Mouse (Mus musculus): ENCODE measurements around the gene Nono. TPM values are rescaled to one million over a fixed set of nuclear protein-coding genes. Genes with fewer than 3 reads are reported as not detected.
"Not testable (repeated sequence)": the region's sequence is repeated elsewhere in the genome, so short reads cannot be mapped to it uniquely, and the experiment has no call there.

Nono gene
- polyA plus RNA-seq, 1 experiment = 90.6 TPM

GRCm38 (mm10) chrX:101481604-101482350 is 52.7 kb downstream of the Nono start:
- no peak overlapping the region for H3K27ac ChIP-seq (ENCODE audit: insufficient read depth, low read depth, low read length)
- no peak for DNase-seq
- TF ChIP-seq POLR2A (IDR thresholded peaks at IDR 0.05; ENCODE audit: low read depth, low read length) (no peak), CTCF (conservative IDR thresholded peaks at IDR 0.05; ENCODE audit: insufficient read depth, insufficient read length, low read depth, low read length) (no peak)
- H3K4me3 ChIP-seq (ENCODE audit: insufficient read depth, low read depth, low read length) = no peak overlapping the region
- H3K36me3 ChIP-seq (ENCODE audit: control insufficient read depth, insufficient read depth, low read length) = no peaks in the 10 kb centered on the region
- no peaks in the 10 kb centered on the region for H3K4me1 ChIP-seq (ENCODE audit: control insufficient read depth, insufficient read depth, low read length)
- 75% methylated on average over 6 of the region's 6 CpGs for WGBS
- H3K27me3 ChIP-seq (replicated peaks; ENCODE audit: control insufficient read depth, insufficient read depth, low read length) = no peaks in the 10 kb centered on the region

DNA sequence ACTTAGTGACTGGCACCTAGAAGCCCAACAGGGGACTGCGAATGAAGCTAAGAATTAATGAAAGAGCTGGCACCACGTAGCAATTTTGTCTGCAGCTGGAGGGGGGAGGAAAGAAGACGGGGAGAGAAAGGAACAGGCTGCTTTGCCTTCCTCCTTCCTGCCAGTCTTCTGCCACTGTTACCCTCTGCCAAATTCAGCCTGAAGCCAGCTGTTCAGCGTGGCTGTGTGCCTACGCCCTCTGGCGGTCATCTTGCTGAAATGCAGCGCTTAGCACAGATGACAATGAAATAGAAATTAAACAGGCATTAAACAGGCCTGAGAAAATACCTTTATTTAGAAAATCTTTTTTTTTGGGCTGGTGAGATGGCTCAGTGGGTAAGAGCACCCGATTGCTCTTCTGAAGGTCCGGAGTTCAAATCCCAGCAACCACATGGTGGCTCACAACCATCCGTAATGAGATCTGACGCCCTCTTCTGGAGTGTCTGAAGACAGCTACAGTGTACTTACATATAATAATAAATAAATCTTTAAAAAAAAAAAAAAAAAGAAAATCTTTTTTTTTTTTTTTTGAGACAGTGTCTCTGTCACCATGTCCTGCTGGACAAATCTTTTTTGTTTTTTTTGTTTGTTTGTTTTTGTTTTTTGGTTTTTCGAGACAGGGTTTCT is 57.5 kb downstream of the Nono start:
- H3K4me3 ChIP-seq (ENCODE audit: insufficient read depth, low read depth, low read length); H3K27me3 ChIP-seq (replicated peaks; ENCODE audit: control insufficient read depth, insufficient read depth, low read length); H3K36me3 ChIP-seq (ENCODE audit: control insufficient read depth, insufficient read depth, low read length); H3K4me1 ChIP-seq (ENCODE audit: control insufficient read depth, insufficient read depth, low read length); H3K27ac ChIP-seq (ENCODE audit: insufficient read depth, low read depth, low read length): not testable (repeated sequence)
- 27% methylated on average over 10 of the region's 12 CpGs for WGBS
- TF ChIP-seq CTCF (conservative IDR thresholded peaks at IDR 0.05; ENCODE audit: insufficient read depth, insufficient read length, low read depth, low read length) = peak; percentile 81
- DNase-seq = peak; percentile 49

Other genes starting within 250 kb of the Nono start
- gene Snx12, start 206.8 kb upstream of the Nono start, polyA plus RNA-seq (2012; rRNA removed) = 22.5 and 30.3 TPM in 2 replicates
- gene Foxo4, start 174.8 kb upstream of the Nono start, polyA plus RNA-seq (2012; rRNA removed) = 37.1 and 42.2 TPM in 2 replicates
- gene Gm614, start 165.3 kb upstream of the Nono start, polyA plus RNA-seq (2012; rRNA removed) = not detected in 2 replicates
- gene Il2rg, start 161.1 kb upstream of the Nono start, polyA plus RNA-seq (2012; rRNA removed) = 7.2 and 21.4 TPM in 2 replicates
- not detected in 2 replicates for gene Gm20489, start 160.3 kb upstream of the Nono start, polyA plus RNA-seq (2012; rRNA removed)
- 77.2 and 82.6 TPM in 2 replicates for gene Med12, start 155.3 kb upstream of the Nono start, polyA plus RNA-seq (2012; rRNA removed)
- gene Nlgn3, start 130.2 kb upstream of the Nono start, polyA plus RNA-seq (2012; rRNA removed) = 0.18 and 0.31 TPM in 2 replicates
- gene Gjb1, start 52.9 kb upstream of the Nono start, polyA plus RNA-seq (2012; rRNA removed) = 122 and 132 TPM in 2 replicates
- 22.0 and 23.3 TPM in 2 replicates for gene Zmym3, start 8.5 kb upstream of the Nono start, polyA plus RNA-seq (2012; rRNA removed)
- 0.07 and 2.9 TPM in 2 replicates for gene Itgb1bp2, start 19.8 kb downstream of the Nono start, polyA plus RNA-seq (2012; rRNA removed)
- 3.2 and 5.0 TPM in 2 replicates for gene Taf1, start 103.4 kb downstream of the Nono start, polyA plus RNA-seq (2012; rRNA removed)
- 64.3 and 69.4 TPM in 2 replicates for gene Ogt, start 210.7 kb downstream of the Nono start, polyA plus RNA-seq (2012; rRNA removed)

Measured in kidney, adult 2 months (tissue).